Mouse (Mus musculus): ENCODE measurements around the gene Pltp. TPM values are rescaled to one million over a fixed set of nuclear protein-coding genes. Genes with fewer than 3 reads are reported as not detected.
"Not testable (repeated sequence)": the region's sequence is repeated elsewhere in the genome, so short reads cannot be mapped to it uniquely, and the experiment has no call there.

Gene Pltp
- total RNA-seq, 2 experiments from 2014 or later: 66.9 to 70.7 TPM

- DNase-seq: no peak
These were observed 21.2 kb upstream of the Pltp start for GRCm38 (mm10) chr2:164878509-164879227.

- not testable (repeated sequence) for DNase-seq
These were observed 20.1 kb upstream of the Pltp start for GRCm38 (mm10) chr2:164877376-164878215.

GRCm38 (mm10) chr2:164875648-164876047 is 18.1 kb upstream of the Pltp start:
- DNase-seq: not testable (repeated sequence)

- DNase-seq: no peak
These were observed 16.8 kb upstream of the Pltp start for GRCm38 (mm10) chr2:164874239-164874769.

GRCm38 (mm10) chr2:164873621-164874020 is 16.1 kb upstream of the Pltp start:
- no peak for DNase-seq

GRCm38 (mm10) chr2:164871602-164872303 is 14.2 kb upstream of the Pltp start:
- DNase-seq: no peak

- DNase-seq: no peak
These were observed 11.0 kb upstream of the Pltp start for GRCm38 (mm10) chr2:164868491-164868890.

GRCm38 (mm10) chr2:164867566-164867965 is 10.1 kb upstream of the Pltp start:
- no peak for DNase-seq

GRCm38 (mm10) chr2:164866741-164867551 is 9.4 kb upstream of the Pltp start:
- DNase-seq: no peak

- no peak for DNase-seq
These were observed 7.1 kb upstream of the Pltp start for GRCm38 (mm10) chr2:164864593-164864992.

GRCm38 (mm10) chr2:164863411-164863810 is 5.9 kb upstream of the Pltp start:
- DNase-seq: not testable (repeated sequence)

GRCm38 (mm10) chr2:164862179-164862861 is 4.8 kb upstream of the Pltp start:
- DNase-seq: no peak

GRCm38 (mm10) chr2:164861094-164861493 is 3.6 kb upstream of the Pltp start:
- DNase-seq: no peak

GRCm38 (mm10) chr2:164859640-164860432 is 2.3 kb upstream of the Pltp start:
- DNase-seq: no peak

- no peak for DNase-seq
These were observed 1.6 kb upstream of the Pltp start for GRCm38 (mm10) chr2:164859155-164859554.

- DNase-seq: no peak
These were observed 487 bp upstream of the Pltp start for GRCm38 (mm10) chr2:164857842-164858553.

- no peak for DNase-seq
These were observed 1.0 kb downstream of the Pltp start for GRCm38 (mm10) chr2:164856309-164857100.

- DNase-seq: not testable (repeated sequence)
These were observed 1.9 kb downstream of the Pltp start for GRCm38 (mm10) chr2:164855572-164855971.

GRCm38 (mm10) chr2:164850061-164850460 is 7.5 kb downstream of the Pltp start:
- no peak for DNase-seq
